Mouse (Mus musculus) heart, embryonic 14.5 days (tissue): ENCODE measurements at regions not wholly inside any gene's neighbourhood (a gene's known extent, or its start where the extent isn't known, plus 50 kb on each side); places are given as distances from the start of the nearest gene placed in this dataset.

Experiments
- ATAC-seq: fragments of 200-750 bp; cut with Nextera tagmentation; 2 replicates; pipeline ENCODE4 v1.8.0; 2017; ENCODE audit warnings: low read depth, moderate TSS enrichment; ENCODE audit not compliant: insufficient number of reproducible peaks, insufficient read depth, low FRiP score
- H3K27ac ChIP-seq, 2 experiments: fragments of 200-500 bp in 1 of 2; fragments of 300-500 bp in 1 of 2; sonication (generic) in 1 of 2; replicated peaks in 1 of 2; 2 replicates each; pipeline ENCODE4 v1.5.1; 2012 to 2014; ENCODE audit warnings: low read depth in 2 of 2, low read length in 2 of 2, control low read depth in 1 of 2, mild to moderate bottlenecking in 1 of 2, mixed read lengths in 1 of 2; ENCODE audit not compliant: control insufficient read depth in 1 of 2, insufficient read depth in 1 of 2
- H3K27me3 ChIP-seq: fragments of 300-500 bp; sonication (generic); 2 replicates; pipeline ENCODE4 v1.6.1; 2014; ENCODE audit warnings: mild to moderate bottlenecking, low read length, control low read depth; ENCODE audit not compliant: control insufficient read depth, insufficient read depth
- H3K36me3 ChIP-seq: fragments of 300-500 bp; sonication (generic); 2 replicates; pipeline ENCODE4 v1.6.1; 2014; ENCODE audit warnings: mild to moderate bottlenecking, control low read depth, low read length, mixed read lengths; ENCODE audit not compliant: control insufficient read depth, insufficient read depth
- H3K4me1 ChIP-seq, 2 experiments: fragments of 200-500 bp in 1 of 2; fragments of 300-500 bp in 1 of 2; sonication (generic) in 1 of 2; 2 replicates each; pipeline ENCODE4 v1.6.1; 2012 to 2014; ENCODE audit warnings: low read length in 2 of 2, control low read depth in 1 of 2, mixed read lengths in 1 of 2; ENCODE audit not compliant: control insufficient read depth in 2 of 2, insufficient read depth in 2 of 2
- H3K4me2 ChIP-seq: fragments of 300-500 bp; sonication (generic); 2 replicates; pipeline ENCODE4 v1.6.1; 2014; ENCODE audit warnings: mild to moderate bottlenecking, low read length
- H3K4me3 ChIP-seq, 2 experiments: fragments of 200-500 bp in 1 of 2; fragments of 300-500 bp in 1 of 2; sonication (generic) in 1 of 2; 2 replicates each; pipeline ENCODE4 v1.5.1; 2012 to 2014; ENCODE audit warnings: low read length in 2 of 2, mild to moderate bottlenecking in 2 of 2, control low read depth in 1 of 2, low read depth in 1 of 2, moderate library complexity in 1 of 2; ENCODE audit not compliant: control insufficient read depth in 1 of 2, insufficient read depth in 1 of 2
- H3K9ac ChIP-seq: fragments of 300-500 bp; sonication (generic); 2 replicates; pipeline ENCODE4 v1.6.1; 2014; ENCODE audit warnings: mild to moderate bottlenecking, low read length
- H3K9me3 ChIP-seq: fragments of 300-500 bp; sonication (generic); 2 replicates; pipeline ENCODE4 v1.6.1; 2016; ENCODE audit warnings: low read length, control low read depth; ENCODE audit not compliant: control insufficient read depth
- WGBS: fragments of 180-500 bp; shearing (Covaris S2); extraction: QIAGEN DNeasy Blood & Tissue Kit; methylation state at CpG from one replicate; pipeline ENCODE4 v1.1.7; 2014; 5-methylcytosine and 5-hydroxymethylcytosine counted together

GRCm38 (mm10) chr7:67454458-67454857, 81.8 kb upstream of the Mef2a start:
- Histone ChIP-seq H3K27me3 (no peaks in the 10 kb centered on the region), H3K9me3 (peaks cover 8% of the 10 kb centered on the region; the same call in 1 of the 2 replicates), H3K4me3 (no peak overlapping the region), H3K4me2 (no peak overlapping the region), H3K9ac (no peak overlapping the region), H3K4me1 (peaks cover 14 to 22% of the 10 kb centered on the region in 2 experiments), H3K36me3 (no peaks in the 10 kb centered on the region), H3K27ac (no peak overlapping the region)
- no peak for ATAC-seq
- 59% methylated on average over 4 of the region's 4 CpGs for WGBS

- Histone ChIP-seq H3K27ac (peak overlapping the region; percentile 60 to 78), H3K4me1 (peaks cover 17 to 32% of the 10 kb centered on the region in 2 experiments), H3K9me3 (peaks cover 8% of the 10 kb centered on the region; the same call in 1 of the 2 replicates), H3K4me3 (no peak overlapping the region), H3K36me3 (no peaks in the 10 kb centered on the region), H3K27me3 (no peaks in the 10 kb centered on the region), H3K9ac (no peak overlapping the region), H3K4me2 (no peak overlapping the region)
- ATAC-seq: peak; percentile 46
- WGBS: 60% methylated on average over 6 of the region's 6 CpGs
Measured at GRCm38 (mm10) chr7:67451157-67451793, 78.6 kb upstream of the Mef2a start.

- Histone ChIP-seq H3K4me2 (no peak overlapping the region), H3K27me3 (no peaks in the 10 kb centered on the region), H3K9me3 (0 out of 2 replicates have a peak, but pooled peaks cover 2% of the 10 kb centered on the region), H3K27ac (peak overlapping the region; percentile 86 to 96), H3K36me3 (no peaks in the 10 kb centered on the region), H3K9ac (0 out of 2 replicates have a peak overlapping the region, but pooled peaks have one; percentile 32), H3K4me1 (peaks cover 47 to 56% of the 10 kb centered on the region in 2 experiments), H3K4me3 (no peak overlapping the region)
- 9% methylated on average over 9 of the region's 9 CpGs for WGBS
- ATAC-seq: peak; percentile 64
Measured at GRCm38 (mm10) chr7:67446606-67447005, 73.9 kb upstream of the Mef2a start.

- Histone ChIP-seq H3K4me3 (no peak overlapping the region), H3K36me3 (no peaks in the 10 kb centered on the region), H3K9ac (peak overlapping the region; percentile 32), H3K27ac (peak overlapping the region; percentile 86 to 96), H3K4me1 (peaks cover 46 to 56% of the 10 kb centered on the region in 2 experiments), H3K9me3 (0 out of 2 replicates have a peak, but pooled peaks cover under 1% of the 10 kb centered on the region), H3K4me2 (peak overlapping the region; percentile 0; the same call in 1 of the 2 replicates), H3K27me3 (no peaks in the 10 kb centered on the region)
- ATAC-seq: no peak
- WGBS: 22% methylated on average over 12 of the region's 12 CpGs
Measured at GRCm38 (mm10) chr7:67445203-67446041, 72.8 kb upstream of the Mef2a start.

GRCm38 (mm10) chr7:67444523-67444942, 71.9 kb upstream of the Mef2a start:
- peaks cover 46 to 56% of the 10 kb centered on the region in 2 experiments for H3K4me1 ChIP-seq
- H3K27me3 ChIP-seq: no peaks in the 10 kb centered on the region
- ATAC-seq: no peak
- 0 out of 2 replicates have a peak overlapping the region, but pooled peaks have one; percentile 12 for H3K9ac ChIP-seq
- H3K4me2 ChIP-seq: no peak overlapping the region
- no peaks in the 10 kb centered on the region for H3K9me3 ChIP-seq
- no peaks in the 10 kb centered on the region for H3K36me3 ChIP-seq
- 81% methylated on average over 3 of the region's 3 CpGs for WGBS
- H3K4me3 ChIP-seq: no peak overlapping the region
- peak overlapping the region in 1 of 2 experiments; percentile 16; a peak in 2 of 4 replicates for H3K27ac ChIP-seq

DNA sequence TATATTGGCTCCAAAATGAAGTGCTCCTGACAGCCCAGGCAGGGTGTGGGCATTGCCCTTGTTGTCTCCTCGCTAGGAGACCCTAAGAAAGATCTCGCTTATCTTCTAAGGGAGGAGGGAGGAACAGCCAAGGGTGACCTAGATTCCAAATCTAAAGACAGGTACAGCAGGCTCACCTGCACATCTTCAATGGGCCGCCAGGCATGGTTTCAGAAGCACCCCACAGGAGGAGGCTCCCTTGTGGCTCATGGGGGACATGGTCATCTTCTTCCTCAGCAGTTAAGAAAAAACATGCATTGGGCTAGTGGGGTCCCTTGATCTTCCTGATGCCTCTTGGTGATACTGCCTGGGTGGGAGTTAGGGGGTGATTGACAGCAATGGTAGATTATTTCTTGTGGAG, 71.0 kb upstream of the Mef2a start:
- H3K9me3 ChIP-seq: no peaks in the 10 kb centered on the region
- H3K4me3 ChIP-seq: no peak overlapping the region
- H3K4me1 ChIP-seq: peaks cover 46 to 56% of the 10 kb centered on the region in 2 experiments
- peak overlapping the region; percentile 24 for H3K4me2 ChIP-seq
- 81% methylated on average over 3 of the region's 3 CpGs for WGBS
- H3K9ac ChIP-seq: peak overlapping the region; percentile 65
- no peaks in the 10 kb centered on the region for H3K36me3 ChIP-seq
- no peak for ATAC-seq
- H3K27me3 ChIP-seq: no peaks in the 10 kb centered on the region
- peak overlapping the region; percentile 45 to 78; a peak in 3 of 4 replicates for H3K27ac ChIP-seq

DNA sequence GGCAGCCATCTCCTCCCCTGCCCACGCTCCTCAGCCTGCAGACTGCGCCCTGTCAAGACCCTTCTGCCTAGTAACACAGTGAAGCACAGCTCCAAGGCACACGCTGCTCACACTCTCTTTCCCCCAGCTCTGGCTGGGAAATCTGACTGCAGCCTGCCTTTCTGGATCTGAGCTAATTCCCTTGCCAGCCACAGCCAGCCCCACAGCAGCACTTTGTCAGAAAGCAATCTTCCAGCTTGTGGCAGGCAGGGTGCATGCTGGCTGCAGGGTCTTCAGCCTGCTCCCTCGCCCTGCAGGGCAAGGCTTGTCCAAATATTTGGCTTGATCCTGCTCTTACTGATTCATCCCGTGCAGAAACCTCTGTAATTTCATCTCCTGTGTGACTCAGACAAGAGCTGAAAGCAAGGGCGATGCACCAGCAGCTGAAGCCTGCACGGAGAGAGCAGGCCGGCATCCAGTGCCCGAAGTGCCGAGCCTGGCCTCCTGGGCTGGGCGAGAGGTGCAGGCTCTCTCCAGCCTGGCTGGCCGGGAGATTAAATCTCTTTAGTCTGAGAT, 70.4 kb upstream of the Mef2a start:
- H3K9ac ChIP-seq: peak overlapping the region; percentile 65

More for the DNA sequence above, 70.4 kb upstream of the Mef2a start:
- H3K27ac ChIP-seq: peak overlapping the region; percentile 45 to 78
- no peak; the same call in 1 of the 2 replicates for ATAC-seq
- H3K4me1 ChIP-seq: peaks cover 46 to 58% of the 10 kb centered on the region in 2 experiments
- H3K4me2 ChIP-seq: peak overlapping the region; percentile 24
- H3K9me3 ChIP-seq: no peaks in the 10 kb centered on the region
- no peaks in the 10 kb centered on the region for H3K27me3 ChIP-seq
- WGBS: 24% methylated on average over 12 of the region's 12 CpGs
- no peak overlapping the region for H3K4me3 ChIP-seq
- H3K36me3 ChIP-seq: no peaks in the 10 kb centered on the region
